Mouse (Mus musculus) cerebellum, adult 9-11 months (tissue): Measurements from ENCODE around the gene Borcs8.

ENCODE experiments used
- DNase-seq: peaks from one replicate; pipeline ENCODE4 v3.0.0; 2022

The Borcs8 gene

GRCm38 (mm10) chr8:70139026-70139857, at the start of gene Borcs8, which contains the start of the genes Rfxank and Mef2b:
Borcs8 (plus strand) TSS chr8:70139499.
Rfxank (minus strand) TSS chr8:70139154.
Mef2b (plus strand) TSS chr8:70139711.
- peak; percentile 99 for DNase-seq

- DNase-seq, result no peak
Measured at GRCm38 (mm10) chr8:70092786-70093185, 46.5 kb upstream of the Borcs8 start.

- DNase-seq, result no peak
Measured at GRCm38 (mm10) chr8:70099276-70099675, 40.0 kb upstream of the Borcs8 start.

GRCm38 (mm10) chr8:70100241-70100640, 39.1 kb upstream of the Borcs8 start:
- no peak for DNase-seq

GRCm38 (mm10) chr8:70104506-70104905, 34.8 kb upstream of the Borcs8 start:
- DNase-seq, result no peak

- no peak for DNase-seq
Measured at GRCm38 (mm10) chr8:70104922-70105321, 34.4 kb upstream of the Borcs8 start.

- no peak for DNase-seq
Measured at GRCm38 (mm10) chr8:70110451-70110850, 28.8 kb upstream of the Borcs8 start.

- DNase-seq, result no peak
Measured at GRCm38 (mm10) chr8:70111192-70111795, 28.0 kb upstream of the Borcs8 start.

- DNase-seq, result no peak
Measured at GRCm38 (mm10) chr8:70112401-70113016, 26.8 kb upstream of the Borcs8 start.

GRCm38 (mm10) chr8:70114488-70114887, 24.8 kb upstream of the Borcs8 start:
- no peak for DNase-seq

- DNase-seq, result no peak
Measured at GRCm38 (mm10) chr8:70114892-70115291, 24.4 kb upstream of the Borcs8 start.

GRCm38 (mm10) chr8:70117611-70118010, 21.7 kb upstream of the Borcs8 start:
- DNase-seq, result no peak

- DNase-seq, result no peak
Measured at GRCm38 (mm10) chr8:70118726-70119700, 20.3 kb upstream of the Borcs8 start.

- DNase-seq, result peak; percentile 90
Measured at GRCm38 (mm10) chr8:70120667-70121066, 18.6 kb upstream of the Borcs8 start, which contains the start of gene Ncan. Ncan (minus strand) TSS chr8:70120873.

GRCm38 (mm10) chr8:70122863-70123262, 16.4 kb upstream of the Borcs8 start:
- no peak for DNase-seq

GRCm38 (mm10) chr8:70124992-70125391, 14.3 kb upstream of the Borcs8 start:
- DNase-seq, result no peak

GRCm38 (mm10) chr8:70128435-70128834, 10.9 kb upstream of the Borcs8 start:
- DNase-seq, result no peak

- peak; percentile 70 for DNase-seq
Measured at GRCm38 (mm10) chr8:70129309-70129952, 9.9 kb upstream of the Borcs8 start.

GRCm38 (mm10) chr8:70130066-70130465, 9.2 kb upstream of the Borcs8 start:
- DNase-seq, result no peak

GRCm38 (mm10) chr8:70131166-70131883, 8.0 kb upstream of the Borcs8 start, which contains the start of gene Nr2c2ap:
Nr2c2ap (plus strand) TSS chr8:70131333.
- peak; percentile 84 for DNase-seq

- DNase-seq, result no peak
Measured at GRCm38 (mm10) chr8:70134086-70134485, 5.2 kb upstream of the Borcs8 start.
